Mouse (Mus musculus) hindbrain, embryonic 15.5 days (tissue): Measurements from ENCODE around the gene Ddx59. TPM values are rescaled to one million over a fixed set of nuclear protein-coding genes. Genes with fewer than 3 reads are reported as not detected.

Experiments
- ATAC-seq: fragments of 200-750 bp; cut with Nextera tagmentation; 2 replicates; pipeline ENCODE4 v1.8.0; 2017; ENCODE audit warnings: low read depth, moderate number of reproducible peaks, moderate TSS enrichment; ENCODE audit not compliant: low FRiP score
- H3K27ac ChIP-seq: fragments of 300-500 bp; sonication (generic); replicated peaks from 2 replicates; pipeline ENCODE4 v1.5.1; 2015; ENCODE audit warnings: mild to moderate bottlenecking, inconsistent platforms
- H3K27me3 ChIP-seq: fragments of 300-500 bp; sonication (generic); 2 replicates; pipeline ENCODE4 v1.6.1; 2015; ENCODE audit warnings: control low read depth, inconsistent platforms
- H3K36me3 ChIP-seq: fragments of 300-500 bp; sonication (generic); 2 replicates; pipeline ENCODE4 v1.6.1; 2015; ENCODE audit warnings: control low read depth, inconsistent platforms
- H3K4me1 ChIP-seq: fragments of 300-500 bp; sonication (generic); replicated peaks from 2 replicates; pipeline ENCODE4 v1.6.1; 2015; ENCODE audit warnings: control low read depth, inconsistent platforms
- H3K4me2 ChIP-seq: fragments of 300-500 bp; sonication (generic); 2 replicates; pipeline ENCODE4 v1.6.1; 2015; ENCODE audit warnings: moderate library complexity, mild to moderate bottlenecking, inconsistent platforms
- H3K4me3 ChIP-seq: fragments of 300-500 bp; sonication (generic); 2 replicates; pipeline ENCODE4 v1.5.1; 2015; ENCODE audit warnings: mild to moderate bottlenecking, inconsistent platforms
- H3K9ac ChIP-seq: fragments of 300-500 bp; sonication (generic); 2 replicates; pipeline ENCODE4 v1.6.1; 2015; ENCODE audit warnings: inconsistent platforms
- H3K9me3 ChIP-seq: fragments of 300-500 bp; sonication (generic); 2 replicates; pipeline ENCODE4 v1.6.1; 2016; ENCODE audit warnings: control low read depth, inconsistent platforms
- WGBS: fragments of 180-500 bp; shearing (Covaris S2); methylation state at CpG from one replicate; pipeline ENCODE4 v1.1.7; 2015; 5-methylcytosine and 5-hydroxymethylcytosine counted together
- polyA plus RNA-seq: library from polyadenylated mRNA; unstranded; fragments of >200 nt; fragmentation: Nextera tagmentation; extraction: Ambion mirVana; gene quantifications from 2 replicates; pipeline ENCODE4 v1.2.1, GENCODE M21; 2015

Ddx59 gene
- 15.8 and 19.5 TPM in 2 replicates for polyA plus RNA-seq

- peak within 1 kb of the TSS; percentile 62 for H3K4me2 ChIP-seq
- ATAC-seq, result peak; percentile 99
- H3K9ac ChIP-seq, result peak within 1 kb of the TSS; percentile 79
- peak within 1 kb of the TSS; percentile 98 for H3K27ac ChIP-seq
- no peaks in the 10 kb centered on the region for H3K9me3 ChIP-seq
- WGBS, result 3% methylated on average over 78 of the region's 78 CpGs
- no peaks in the 10 kb centered on the region for H3K27me3 ChIP-seq
- peaks cover 6% of the 10 kb centered on the region for H3K4me1 ChIP-seq
- H3K36me3 ChIP-seq, result peaks cover 2% of the 10 kb centered on the region; the same call in 1 of the 2 replicates
- H3K4me3 ChIP-seq, result peak within 1 kb of the TSS; percentile 67
These were observed at the start of gene Ddx59 for GRCm38 (mm10) chr1:136414798-136415755. TSS of gene Ddx59 (plus strand) at chr1:136415271.

GRCm38 (mm10) chr1:136365986-136366385 is 49.1 kb upstream of the Ddx59 start:
- no peak overlapping the region for H3K4me3 ChIP-seq
- no peak overlapping the region for H3K4me2 ChIP-seq
- H3K9me3 ChIP-seq, result no peaks in the 10 kb centered on the region
- H3K36me3 ChIP-seq, result no peaks in the 10 kb centered on the region
- no peak overlapping the region for H3K27ac ChIP-seq
- H3K4me1 ChIP-seq, result no peaks in the 10 kb centered on the region
- no peak overlapping the region for H3K9ac ChIP-seq
- no peaks in the 10 kb centered on the region for H3K27me3 ChIP-seq
- no peak for ATAC-seq
- 81% methylated on average over 3 of the region's 3 CpGs for WGBS

GRCm38 (mm10) chr1:136379261-136379660 is 35.8 kb upstream of the Ddx59 start:
- Histone ChIP-seq H3K27ac (no peak overlapping the region), H3K9ac (no peak overlapping the region), H3K4me3 (no peak overlapping the region), H3K36me3 (no peaks in the 10 kb centered on the region), H3K9me3 (no peaks in the 10 kb centered on the region), H3K4me1 (no peaks in the 10 kb centered on the region), H3K4me2 (no peak overlapping the region), H3K27me3 (no peaks in the 10 kb centered on the region)
- ATAC-seq, result no peak
- WGBS, result 75% methylated on average over 7 of the region's 7 CpGs

DNA sequence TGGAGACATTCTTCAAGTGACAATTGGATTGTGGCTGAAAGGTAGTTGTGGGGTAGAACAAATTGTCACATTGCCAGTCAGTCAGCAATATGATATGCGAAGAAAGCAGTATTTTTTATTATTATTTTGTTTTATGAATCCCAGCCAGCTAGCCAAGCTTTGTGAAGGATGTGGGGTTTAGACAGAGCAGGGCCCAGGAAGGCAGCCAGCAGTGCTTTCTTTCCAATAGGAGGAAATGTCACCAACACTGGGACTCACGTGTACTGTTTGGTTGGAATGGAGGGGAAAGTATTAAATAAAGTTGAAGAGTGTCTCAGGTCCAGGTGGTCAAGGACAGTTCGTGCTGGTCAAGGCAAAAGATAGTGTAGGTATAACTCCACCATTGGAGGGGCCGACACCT is 34.9 kb upstream of the Ddx59 start:
- Histone ChIP-seq H3K4me3 (no peak overlapping the region), H3K27ac (no peak overlapping the region), H3K9me3 (no peaks in the 10 kb centered on the region), H3K27me3 (no peaks in the 10 kb centered on the region), H3K4me2 (no peak overlapping the region), H3K36me3 (no peaks in the 10 kb centered on the region), H3K9ac (no peak overlapping the region), H3K4me1 (no peaks in the 10 kb centered on the region)
- 89% methylated on average over 4 of the region's 4 CpGs for WGBS
- no peak for ATAC-seq

GRCm38 (mm10) chr1:136380606-136381005 is 34.5 kb upstream of the Ddx59 start:
- Histone ChIP-seq H3K27ac (no peak overlapping the region), H3K4me2 (no peak overlapping the region), H3K9ac (no peak overlapping the region), H3K4me3 (no peak overlapping the region), H3K36me3 (no peaks in the 10 kb centered on the region), H3K9me3 (no peaks in the 10 kb centered on the region), H3K4me1 (no peaks in the 10 kb centered on the region), H3K27me3 (no peaks in the 10 kb centered on the region)
- WGBS, result 94% methylated on average over 8 of the region's 8 CpGs
- ATAC-seq, result no peak

GRCm38 (mm10) chr1:136381169-136381568 is 33.9 kb upstream of the Ddx59 start:
- no peak overlapping the region for H3K27ac ChIP-seq
- WGBS, result 70% methylated on average over 6 of the region's 6 CpGs
- no peak for ATAC-seq
- no peaks in the 10 kb centered on the region for H3K4me1 ChIP-seq
- H3K27me3 ChIP-seq, result no peaks in the 10 kb centered on the region
- no peaks in the 10 kb centered on the region for H3K9me3 ChIP-seq
- H3K4me3 ChIP-seq, result no peak overlapping the region
- H3K9ac ChIP-seq, result no peak overlapping the region
- H3K36me3 ChIP-seq, result no peaks in the 10 kb centered on the region
- no peak overlapping the region for H3K4me2 ChIP-seq

DNA sequence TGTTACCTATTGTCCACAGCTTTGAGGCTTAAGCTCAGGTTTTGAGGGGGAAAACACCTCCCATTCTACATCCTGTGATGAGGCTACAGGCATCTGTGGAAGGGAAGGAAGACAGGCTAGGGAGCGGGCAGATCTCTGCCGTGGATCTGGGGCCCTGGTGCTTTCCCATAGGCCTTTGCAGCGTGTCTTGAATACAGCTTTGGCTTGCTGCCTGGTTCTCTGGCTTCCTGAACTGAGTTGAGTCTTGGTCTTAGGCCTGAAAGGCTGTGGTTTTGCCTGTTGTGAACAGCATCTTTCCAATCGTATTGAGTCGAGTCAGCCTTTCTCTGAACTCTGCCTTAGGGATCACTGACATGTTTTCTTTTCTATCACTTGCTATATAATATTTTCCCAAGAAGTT is 33.5 kb upstream of the Ddx59 start:
- no peaks in the 10 kb centered on the region for H3K36me3 ChIP-seq
- no peaks in the 10 kb centered on the region for H3K4me1 ChIP-seq
- no peak overlapping the region for H3K9ac ChIP-seq
- H3K4me2 ChIP-seq, result no peak overlapping the region
- H3K4me3 ChIP-seq, result no peak overlapping the region
- no peak overlapping the region for H3K27ac ChIP-seq
- no peaks in the 10 kb centered on the region for H3K9me3 ChIP-seq
- 79% methylated on average over 5 of the region's 5 CpGs for WGBS
- no peaks in the 10 kb centered on the region for H3K27me3 ChIP-seq
- ATAC-seq, result no peak

- Histone ChIP-seq H3K4me1 (no peaks in the 10 kb centered on the region), H3K36me3 (no peaks in the 10 kb centered on the region), H3K4me3 (no peak overlapping the region), H3K9ac (no peak overlapping the region), H3K4me2 (no peak overlapping the region), H3K27ac (no peak overlapping the region), H3K27me3 (no peaks in the 10 kb centered on the region), H3K9me3 (no peaks in the 10 kb centered on the region)
- 40% methylated on average over 5 of the region's 6 CpGs for WGBS
- ATAC-seq, result no peak
These were observed 28.2 kb upstream of the Ddx59 start for GRCm38 (mm10) chr1:136386914-136387313.

GRCm38 (mm10) chr1:136394506-136394905 is 20.6 kb upstream of the Ddx59 start:
- no peak overlapping the region for H3K9ac ChIP-seq
- H3K36me3 ChIP-seq, result no peaks in the 10 kb centered on the region
- peak overlapping the region; percentile 39 for H3K4me2 ChIP-seq
- H3K27ac ChIP-seq, result no peak overlapping the region
- no peaks in the 10 kb centered on the region for H3K27me3 ChIP-seq
- 35% methylated on average over 10 of the region's 10 CpGs for WGBS
- no peaks in the 10 kb centered on the region for H3K9me3 ChIP-seq
- peaks cover 3% of the 10 kb centered on the region; the same call in 1 of the 2 replicates for H3K4me1 ChIP-seq
- H3K4me3 ChIP-seq, result no peak overlapping the region
- 0 out of 2 replicates have a peak, but pooled peaks have one; percentile 61 for ATAC-seq

DNA sequence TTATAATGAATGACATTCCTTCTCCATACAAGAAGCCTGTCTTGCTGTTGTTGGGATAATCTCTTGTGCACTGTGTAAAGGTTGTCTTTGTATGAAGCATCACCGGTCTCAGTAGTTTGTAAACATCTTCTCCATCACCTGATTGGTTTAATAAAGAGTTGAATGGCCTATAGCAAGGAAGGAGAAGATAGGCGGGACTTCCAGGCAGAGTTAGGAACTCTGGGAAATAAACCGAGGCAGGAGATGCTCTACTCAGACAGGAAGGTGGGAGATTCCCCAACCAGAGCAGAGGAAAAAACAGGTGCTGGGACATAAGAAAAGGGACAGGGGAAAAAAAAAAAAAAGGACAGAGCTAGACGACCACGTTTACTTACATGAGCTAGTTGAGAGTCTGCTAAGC is 20.0 kb upstream of the Ddx59 start:
- Histone ChIP-seq H3K4me2 (peak overlapping the region; percentile 39), H3K27ac (no peak overlapping the region), H3K9ac (no peak overlapping the region), H3K36me3 (no peaks in the 10 kb centered on the region), H3K4me3 (no peak overlapping the region), H3K27me3 (no peaks in the 10 kb centered on the region), H3K9me3 (no peaks in the 10 kb centered on the region), H3K4me1 (peaks cover 3% of the 10 kb centered on the region; the same call in 1 of the 2 replicates)
- 39% methylated on average over 5 of the region's 5 CpGs for WGBS
- ATAC-seq, result no peak

- Histone ChIP-seq H3K27ac (no peak overlapping the region), H3K9ac (no peak overlapping the region), H3K9me3 (no peaks in the 10 kb centered on the region; the same call in 1 of the 2 replicates), H3K4me2 (no peak overlapping the region), H3K27me3 (no peaks in the 10 kb centered on the region), H3K4me1 (no peaks in the 10 kb centered on the region), H3K4me3 (no peak overlapping the region), H3K36me3 (no peaks in the 10 kb centered on the region)
- no peak for ATAC-seq
- 78% methylated on average over 8 of the region's 8 CpGs for WGBS
These were observed 13.8 kb upstream of the Ddx59 start for GRCm38 (mm10) chr1:136401281-136401680.

DNA sequence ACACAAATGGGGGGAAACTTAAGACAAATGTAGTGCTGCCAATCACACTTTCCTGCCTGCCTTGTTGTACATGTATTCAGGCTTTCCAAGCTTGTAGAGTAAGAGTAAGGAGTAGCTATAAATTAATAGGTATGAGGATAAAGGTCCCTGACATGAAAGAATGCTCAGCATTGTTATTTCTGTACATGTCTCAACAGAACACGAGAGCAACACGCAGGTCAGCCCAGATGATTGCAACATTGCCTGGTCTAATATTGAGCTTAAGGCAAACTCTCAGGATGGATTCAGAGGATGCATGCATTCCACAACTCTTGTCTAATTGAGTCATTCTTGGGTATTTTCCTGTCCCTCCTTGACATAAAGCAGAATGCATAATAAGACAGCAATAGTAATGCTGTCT is 5.4 kb upstream of the Ddx59 start:
- ATAC-seq, result no peak
- Histone ChIP-seq H3K27me3 (no peaks in the 10 kb centered on the region), H3K9ac (no peak overlapping the region), H3K36me3 (no peaks in the 10 kb centered on the region), H3K9me3 (no peaks in the 10 kb centered on the region; the same call in 1 of the 2 replicates), H3K4me1 (peaks cover under 1% of the 10 kb centered on the region; the same call in 1 of the 2 replicates), H3K27ac (no peak overlapping the region), H3K4me3 (no peak overlapping the region), H3K4me2 (no peak overlapping the region)
- WGBS, result 96% methylated on average over 2 of the region's 2 CpGs
